Mouse (Mus musculus) testis, adult 2 months (tissue): ENCODE results near the gene C2.

Source experiments
- CTCF ChIP-seq: fragments of 200-500 bp; IDR thresholded peaks from 2 replicates; pipeline ENCODE4 v1.5.1; 2012; ENCODE audit warnings: low read depth, mild to moderate bottlenecking, inconsistent platforms, low read length, moderate library complexity; ENCODE audit not compliant: control insufficient read depth, insufficient read depth, insufficient replicate concordance
- POLR2A ChIP-seq: fragments of 200-500 bp; IDR thresholded peaks from 2 replicates; pipeline ENCODE4 v1.6.1; 2012; ENCODE audit warnings: low read depth, mild to moderate bottlenecking, inconsistent platforms, low read length, moderate library complexity; ENCODE audit not compliant: control insufficient read depth

DNA sequence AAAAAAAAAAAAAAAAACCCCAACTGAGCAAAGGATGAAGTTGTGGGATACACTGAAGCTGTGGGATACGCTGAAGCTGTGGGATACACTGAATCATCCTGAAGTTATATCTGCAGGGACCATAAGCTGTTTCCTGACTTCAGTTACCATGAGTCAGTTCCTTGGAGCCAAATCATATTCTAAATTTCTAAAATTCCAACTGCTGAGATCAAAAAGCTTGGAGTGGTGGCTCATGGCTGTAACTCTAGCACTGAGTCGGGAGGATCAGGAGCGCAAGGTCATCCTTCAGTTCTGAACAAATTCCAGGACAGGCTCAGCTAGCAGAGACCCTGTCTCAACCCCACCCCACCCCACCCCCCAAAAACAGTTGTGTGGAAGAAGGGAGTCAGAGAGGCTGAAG, 12.4 kb downstream of the C2 start:
- TF ChIP-seq CTCF: no peak
- TF ChIP-seq POLR2A: no peak
